Mouse (Mus musculus): ENCODE data around the gene Khk. TPM values are rescaled to one million over a fixed set of nuclear protein-coding genes. Genes with fewer than 3 reads are reported as not detected.

Khk gene
- polyA plus RNA-seq, 2 experiments from 2014 or later, result 11.9 to 20.6 TPM

DNA sequence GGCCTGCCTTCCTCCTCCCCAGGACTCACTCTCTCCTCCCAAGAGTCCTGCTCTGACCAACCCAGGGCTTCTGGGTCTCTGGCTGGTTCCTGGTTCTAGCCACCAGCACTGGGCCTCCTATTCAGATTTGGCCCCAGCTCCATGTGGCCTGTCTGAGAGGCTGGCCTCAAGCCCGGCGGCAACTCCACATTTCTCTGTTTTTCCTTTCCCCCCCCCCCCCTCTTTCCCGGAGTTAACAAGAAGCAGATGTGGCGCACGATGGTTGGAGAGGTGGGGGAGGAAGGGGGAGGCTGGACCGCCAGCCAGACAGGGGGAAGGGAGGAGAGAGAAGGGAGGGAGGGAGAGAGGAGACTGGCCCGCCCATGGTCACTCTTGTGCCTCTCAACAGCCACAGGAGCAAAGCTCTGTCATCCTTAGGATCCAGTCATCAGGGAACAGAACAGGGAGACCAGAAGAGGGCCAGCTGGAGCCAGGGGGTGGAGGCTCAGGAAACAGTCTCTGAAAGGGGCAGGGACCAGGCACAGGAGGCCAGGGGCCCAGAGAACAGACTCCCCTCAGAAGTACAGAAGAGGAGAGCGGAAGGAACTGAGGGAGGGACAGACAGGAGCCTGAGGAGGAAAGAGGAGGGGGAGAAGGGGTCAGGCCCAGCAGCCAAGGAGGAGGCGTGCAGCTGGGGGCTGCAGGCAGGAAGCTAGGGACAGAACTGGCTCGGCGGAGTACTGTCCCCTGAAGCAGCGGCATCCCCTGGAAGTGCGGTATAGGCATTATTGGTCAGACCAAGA is 8.0 kb upstream of the Khk start, which contains the start of gene Emilin1:
Emilin1 (plus strand) TSS at position 343 of the 782 bp plus-strand sequence.
- no peak for ATAC-seq

- no peak for ATAC-seq
Observed at GRCm38 (mm10) chr5:30914101-30914635, 7.1 kb upstream of the Khk start.

GRCm38 (mm10) chr5:30914849-30915248 is 6.4 kb upstream of the Khk start:
- no peak for ATAC-seq

GRCm38 (mm10) chr5:30915456-30915855 is 5.8 kb upstream of the Khk start:
- ATAC-seq, result no peak

DNA sequence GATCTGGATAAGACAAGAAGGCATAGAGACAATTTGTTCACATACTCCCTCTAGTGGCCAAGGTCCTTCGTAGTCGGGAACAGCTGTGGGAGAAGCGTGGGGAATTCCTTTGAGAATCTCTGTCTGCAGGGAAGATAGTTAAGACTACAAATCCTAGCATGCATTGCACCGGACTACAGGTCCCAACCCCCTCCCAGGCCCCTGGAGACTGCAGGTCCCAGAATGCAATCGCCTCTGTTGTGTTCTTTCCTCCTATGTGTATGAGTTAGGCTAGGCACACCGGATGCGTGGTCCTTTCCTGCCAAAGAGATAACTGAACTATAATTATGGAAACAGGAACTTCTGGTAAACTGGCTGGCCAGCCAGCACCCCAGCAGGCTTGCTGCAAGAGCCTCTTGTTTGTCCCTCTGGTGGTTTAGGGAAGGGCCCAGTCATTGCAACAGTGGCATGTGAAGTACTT is 5.2 kb upstream of the Khk start:
- ATAC-seq, result peak; percentile 81

DNA sequence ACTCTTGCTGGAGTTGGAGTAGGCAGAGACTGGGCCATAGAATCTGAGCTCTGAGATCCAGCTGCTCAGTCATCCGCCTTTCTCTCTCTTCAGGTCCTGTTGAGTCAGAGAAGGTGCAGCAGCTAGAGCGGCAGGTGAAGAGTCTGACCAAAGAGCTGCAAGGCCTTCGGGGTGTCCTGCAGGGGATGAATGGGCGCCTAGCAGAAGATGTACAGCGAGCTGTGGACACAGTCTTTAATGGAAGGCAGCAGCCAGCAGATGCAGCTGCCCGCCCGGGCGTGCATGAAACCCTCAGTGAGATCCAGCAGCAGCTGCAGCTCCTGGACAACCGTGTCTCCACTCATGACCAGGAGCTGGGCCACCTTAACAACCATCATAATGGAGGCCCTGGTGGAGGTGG is 4.4 kb upstream of the Khk start:
- ATAC-seq, result no peak

- ATAC-seq, result no peak
Observed at GRCm38 (mm10) chr5:30917348-30917747, 3.9 kb upstream of the Khk start.

GRCm38 (mm10) chr5:30917891-30918670 is 3.1 kb upstream of the Khk start:
- no peak for ATAC-seq

GRCm38 (mm10) chr5:30918691-30919090 is 2.5 kb upstream of the Khk start:
- no peak for ATAC-seq

DNA sequence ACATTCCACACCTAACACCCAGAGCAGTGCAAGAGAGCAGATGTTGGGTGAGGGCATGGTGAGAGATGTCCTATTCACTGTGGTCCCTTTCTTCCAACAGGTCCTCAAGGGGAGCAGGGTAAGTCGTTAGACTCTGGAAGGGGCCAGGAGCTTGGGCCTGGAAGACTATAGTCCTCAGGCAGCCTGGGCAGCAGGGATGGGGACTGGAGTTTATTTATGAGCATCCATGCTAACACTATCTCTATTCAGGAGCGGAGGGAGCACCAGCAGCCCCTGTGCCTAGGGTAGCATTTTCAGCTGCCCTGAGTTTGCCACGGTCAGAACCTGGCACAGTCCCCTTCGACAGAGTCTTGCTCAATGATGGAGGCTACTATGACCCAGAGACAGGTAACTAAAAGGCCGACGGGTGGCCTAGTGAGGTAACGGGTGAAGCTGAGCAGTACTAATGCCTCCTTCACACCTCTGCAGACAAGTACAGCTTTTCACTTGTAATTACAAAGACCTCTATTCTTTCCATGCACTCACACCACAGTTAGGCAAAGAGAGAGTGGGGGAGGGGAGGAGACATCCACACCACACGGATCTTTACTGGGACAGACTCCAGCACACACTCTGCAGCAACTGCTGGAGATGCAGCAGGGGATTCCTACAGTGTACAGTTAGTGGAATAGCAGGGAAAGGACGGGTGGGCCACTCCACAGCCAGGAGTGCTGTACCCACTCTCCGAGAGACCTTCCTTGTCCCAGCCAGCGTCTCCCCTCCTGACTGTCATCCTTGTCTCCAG is 1.2 kb upstream of the Khk start:
- ATAC-seq, result no peak

GRCm38 (mm10) chr5:30920621-30921020 is 610 bp upstream of the Khk start:
- ATAC-seq, result no peak

GRCm38 (mm10) chr5:30922581-30923041 is 1.4 kb downstream of the Khk start:
- ATAC-seq, result no peak

GRCm38 (mm10) chr5:30923119-30923518 is 1.9 kb downstream of the Khk start:
- ATAC-seq, result no peak

GRCm38 (mm10) chr5:30924614-30925013 is 3.4 kb downstream of the Khk start:
- no peak for ATAC-seq

DNA sequence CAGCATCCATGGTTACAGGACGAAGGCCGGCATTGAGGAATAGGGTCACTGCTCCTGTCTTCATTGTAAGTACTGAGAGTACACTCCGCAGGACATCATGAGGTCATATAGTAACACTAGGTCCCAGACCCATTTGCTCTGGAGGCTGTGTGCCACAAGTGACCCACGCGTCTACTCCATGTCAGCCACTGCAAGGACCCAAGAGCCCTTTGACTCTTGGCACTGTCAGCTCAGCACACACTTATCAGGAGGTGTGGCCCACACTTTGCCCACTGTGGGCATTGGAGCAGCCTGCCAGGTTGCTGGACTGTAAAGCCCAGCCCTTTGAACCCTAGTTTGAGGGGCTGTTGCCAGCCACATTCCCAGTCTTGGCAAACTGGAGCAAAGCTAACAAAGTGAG is 4.0 kb downstream of the Khk start:
- no peak for ATAC-seq

GRCm38 (mm10) chr5:30926073-30926472 is 4.8 kb downstream of the Khk start:
- no peak for ATAC-seq

DNA sequence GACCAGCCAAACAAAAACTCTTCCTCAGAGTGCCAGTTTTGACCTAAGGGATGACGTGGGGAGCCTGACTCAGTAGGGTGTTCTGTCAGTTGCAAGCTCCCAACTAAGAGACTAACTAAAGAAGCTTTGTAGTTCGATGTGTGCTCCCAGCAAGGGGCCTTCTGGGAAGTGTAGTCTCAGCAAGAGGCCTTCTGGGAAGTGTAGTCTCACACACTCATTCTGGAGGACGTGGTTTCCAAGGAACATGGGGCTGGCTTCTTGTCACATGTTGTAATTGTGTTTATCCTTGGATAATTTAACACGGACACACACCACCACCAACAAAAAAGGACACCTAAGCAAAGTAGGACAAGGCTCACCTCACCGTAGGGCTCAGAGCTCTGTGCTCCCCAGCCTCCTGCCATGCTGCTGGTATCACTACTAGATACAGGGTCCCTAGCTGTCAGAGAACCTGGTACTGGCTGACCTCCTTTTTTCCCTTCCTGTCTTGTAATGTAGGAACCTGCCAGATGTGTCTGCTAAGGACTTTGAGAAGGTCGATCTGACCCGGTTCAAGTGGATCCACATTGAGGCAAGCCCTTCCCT is 6.8 kb downstream of the Khk start:
- ATAC-seq, result no peak

DNA sequence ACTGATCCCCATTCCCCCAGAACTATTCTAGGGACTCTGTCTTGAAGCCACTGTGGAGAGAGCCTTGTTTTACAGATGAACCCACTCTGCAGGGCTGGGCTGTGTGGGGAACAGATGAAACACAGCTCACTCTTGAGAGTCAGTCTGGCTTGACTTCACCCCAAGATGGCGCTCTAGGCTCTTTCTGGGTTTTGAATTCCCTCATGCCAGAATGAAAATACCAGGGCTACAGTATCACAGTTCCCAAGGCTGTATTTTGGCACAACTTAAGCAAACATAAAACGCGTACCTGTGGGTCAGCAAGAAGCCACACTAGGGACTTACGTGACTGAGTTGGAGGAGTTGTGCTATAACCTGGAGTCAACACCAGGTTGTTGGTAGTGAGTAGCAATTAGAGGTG is 8.9 kb downstream of the Khk start:
- peak; percentile 19 for ATAC-seq

GRCm38 (mm10) chr5:30930846-30931245 is 9.6 kb downstream of the Khk start:
- ATAC-seq, result no peak

- ATAC-seq, result no peak
Observed at GRCm38 (mm10) chr5:30931378-30931777, 10.1 kb downstream of the Khk start.

GRCm38 (mm10) chr5:30933705-30934104 is 12.5 kb downstream of the Khk start:
- no peak for ATAC-seq

All from activated CD4-positive, CD25-positive, alpha-beta regulatory T cell, adult 4 months (primary cell).